Mouse (Mus musculus): Measurements from ENCODE around the gene Stub1. TPM values are rescaled to one million over a fixed set of nuclear protein-coding genes. Genes with fewer than 3 reads are reported as not detected.

The Stub1 gene
- polyA plus RNA-seq, 1 experiment = 81.1 TPM

DNA sequence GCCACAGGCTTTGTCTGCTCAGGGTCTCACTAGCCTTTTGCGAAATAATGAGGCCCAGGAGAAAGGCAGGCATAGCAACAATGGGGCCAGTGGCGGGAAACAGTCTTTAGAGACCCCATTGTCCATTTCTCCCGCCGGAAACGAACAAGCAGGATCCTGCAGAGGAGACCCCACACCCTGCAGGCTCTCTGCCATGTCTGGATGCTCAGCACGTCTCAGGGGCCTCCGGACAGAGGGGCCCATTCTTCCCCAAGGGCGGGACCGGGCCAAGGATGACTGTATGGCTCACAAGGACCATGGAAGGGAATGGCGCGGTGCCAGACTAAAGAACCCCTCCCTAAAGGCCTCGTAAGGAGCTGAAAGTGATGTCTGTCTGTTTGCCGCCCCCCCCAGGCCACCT lies 39.0 kb downstream of the Stub1 start:
- H3K4me1 ChIP-seq (ENCODE audit: control insufficient read depth, insufficient read depth, low read length) = peaks cover 28% of the 10 kb centered on the region

DNA sequence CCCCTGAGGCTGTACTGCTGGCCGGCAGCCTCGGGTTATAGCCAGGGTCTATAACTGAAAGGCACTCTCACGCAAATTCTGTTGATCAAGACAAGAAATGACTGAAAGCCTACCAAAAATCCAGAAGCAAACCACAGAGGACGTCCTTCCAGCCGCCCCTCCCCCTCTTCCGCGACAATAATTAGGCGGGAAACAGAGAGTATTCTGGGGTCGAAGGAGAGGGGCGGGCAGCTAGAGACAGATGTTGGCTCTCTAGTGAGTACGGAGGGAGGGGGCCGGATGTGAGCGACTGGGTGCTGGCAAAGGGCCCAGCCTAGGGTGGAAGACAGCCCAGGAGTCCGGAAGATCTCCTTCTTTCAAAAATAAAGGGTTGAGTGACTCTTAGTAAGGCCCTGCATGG lies 40.6 kb downstream of the Stub1 start, which contains the start of gene Fam173a:
TSS of gene Fam173a (minus strand) at position 287 of the 400 bp plus-strand sequence.
- Histone ChIP-seq H3K4me3 (ENCODE audit: control insufficient read depth, low read depth, low read length) (peak within 1 kb of the TSS; percentile 93), H3K4me1 (ENCODE audit: control insufficient read depth, insufficient read depth, low read length) (peaks cover 27% of the 10 kb centered on the region), H3K36me3 (ENCODE audit: control insufficient read depth, insufficient read depth, low read length) (no peaks in the 10 kb centered on the region), H3K27ac (ENCODE audit: control insufficient read depth, insufficient read depth, low read depth, low read length) (peak within 1 kb of the TSS; percentile 80), H3K27me3 (ENCODE audit: control insufficient read depth, insufficient read depth, low read length) (no peaks in the 10 kb centered on the region)
- TF ChIP-seq POLR2A (IDR thresholded peaks at IDR 0.05; ENCODE audit: control insufficient read depth, low read depth, low read length) (no peak), CTCF (IDR thresholded peaks at IDR 0.05; ENCODE audit: control insufficient read depth, insufficient read depth, insufficient replicate concordance, low read depth, low read length) (no peak)

More for the DNA sequence above, 39.0 kb downstream of the Stub1 start:
- no peak overlapping the region for H3K27ac ChIP-seq (ENCODE audit: control insufficient read depth, insufficient read depth, low read depth, low read length)
- no peak overlapping the region for H3K4me3 ChIP-seq (ENCODE audit: control insufficient read depth, low read depth, low read length)
- no peaks in the 10 kb centered on the region for H3K36me3 ChIP-seq (ENCODE audit: control insufficient read depth, insufficient read depth, low read length)
- no peaks in the 10 kb centered on the region for H3K27me3 ChIP-seq (ENCODE audit: control insufficient read depth, insufficient read depth, low read length)
- TF ChIP-seq POLR2A (IDR thresholded peaks at IDR 0.05; ENCODE audit: control insufficient read depth, low read depth, low read length) = no peak
- no peak for TF ChIP-seq CTCF (IDR thresholded peaks at IDR 0.05; ENCODE audit: control insufficient read depth, insufficient read depth, insufficient replicate concordance, low read depth, low read length)

DNA sequence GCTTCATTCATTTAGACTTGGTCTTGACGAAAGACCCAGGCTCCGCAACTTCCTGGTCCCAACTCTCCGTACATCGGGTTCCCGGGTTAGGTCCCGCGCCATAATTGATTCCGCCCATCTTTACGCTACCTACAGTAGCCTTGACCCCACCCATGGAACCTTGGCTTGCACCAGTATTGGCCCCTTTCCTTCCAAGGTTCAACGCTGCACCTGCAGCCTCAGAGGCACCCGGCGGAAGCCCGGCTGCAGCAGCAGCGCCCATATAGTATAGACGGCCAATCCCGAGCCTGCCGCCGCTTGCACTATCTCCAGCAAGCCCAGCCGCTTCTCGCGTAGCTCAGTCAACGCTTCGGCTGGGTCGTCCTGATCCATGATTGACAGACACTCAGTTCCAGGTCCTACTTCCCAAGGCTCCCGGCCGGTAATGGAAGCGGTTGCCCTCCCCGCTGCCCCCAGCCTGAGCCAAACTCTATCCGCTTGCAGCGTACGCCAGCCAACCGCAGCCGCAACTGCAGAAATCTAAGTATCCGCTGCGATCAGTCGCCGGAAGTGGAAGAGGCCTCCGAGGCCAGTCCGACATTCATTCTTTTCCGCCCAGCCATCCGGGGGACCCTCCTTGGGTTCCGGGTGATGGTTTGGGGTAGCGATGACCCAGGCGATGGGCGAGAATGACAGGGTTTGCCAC lies 41.2 kb downstream of the Stub1 start:
- H3K4me1 ChIP-seq (ENCODE audit: control insufficient read depth, insufficient read depth, low read length) = peaks cover 21% of the 10 kb centered on the region
- no peaks in the 10 kb centered on the region for H3K27me3 ChIP-seq (ENCODE audit: control insufficient read depth, insufficient read depth, low read length)
- TF ChIP-seq POLR2A (IDR thresholded peaks at IDR 0.05; ENCODE audit: control insufficient read depth, low read depth, low read length) = peak; percentile 58
- TF ChIP-seq CTCF (IDR thresholded peaks at IDR 0.05; ENCODE audit: control insufficient read depth, insufficient read depth, insufficient replicate concordance, low read depth, low read length) = no peak
- H3K36me3 ChIP-seq (ENCODE audit: control insufficient read depth, insufficient read depth, low read length) = no peaks in the 10 kb centered on the region
- peak overlapping the region; percentile 93 for H3K4me3 ChIP-seq (ENCODE audit: control insufficient read depth, low read depth, low read length)
- H3K27ac ChIP-seq (ENCODE audit: control insufficient read depth, insufficient read depth, low read depth, low read length) = peak overlapping the region; percentile 80

DNA sequence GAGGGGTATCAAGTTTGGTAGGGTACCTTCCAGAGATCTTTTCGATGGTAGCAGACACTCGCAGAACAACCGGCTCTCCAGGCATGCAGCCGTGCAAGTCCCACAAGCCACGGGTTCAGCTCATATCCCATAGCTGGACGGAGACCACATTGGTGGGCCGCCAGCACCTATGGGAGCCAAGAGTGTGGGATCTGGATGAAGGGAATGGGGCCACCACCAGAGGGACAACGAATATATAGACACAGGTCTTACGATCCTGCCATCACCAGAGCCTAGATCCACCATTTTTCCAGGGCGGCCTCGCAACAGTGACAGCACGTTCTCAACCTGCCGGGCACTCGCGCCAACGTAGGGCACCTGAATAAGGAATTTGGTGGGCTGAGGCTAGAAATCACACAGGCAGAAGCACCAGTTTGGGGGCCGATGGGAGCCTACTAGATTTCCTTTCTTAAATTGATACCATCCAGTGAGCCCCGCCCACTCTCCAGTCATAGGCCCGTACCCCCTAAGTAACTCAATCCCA lies 41.8 kb downstream of the Stub1 start:
- H3K36me3 ChIP-seq (ENCODE audit: control insufficient read depth, insufficient read depth, low read length) = no peaks in the 10 kb centered on the region
- peak overlapping the region; percentile 93 for H3K4me3 ChIP-seq (ENCODE audit: control insufficient read depth, low read depth, low read length)
- TF ChIP-seq POLR2A (IDR thresholded peaks at IDR 0.05; ENCODE audit: control insufficient read depth, low read depth, low read length) (no peak), CTCF (IDR thresholded peaks at IDR 0.05; ENCODE audit: control insufficient read depth, insufficient read depth, insufficient replicate concordance, low read depth, low read length) (no peak)
- peaks cover 19% of the 10 kb centered on the region for H3K4me1 ChIP-seq (ENCODE audit: control insufficient read depth, insufficient read depth, low read length)
- no peaks in the 10 kb centered on the region for H3K27me3 ChIP-seq (ENCODE audit: control insufficient read depth, insufficient read depth, low read length)
- H3K27ac ChIP-seq (ENCODE audit: control insufficient read depth, insufficient read depth, low read depth, low read length) = peak overlapping the region; percentile 80; the same call in 1 of the 2 replicates

DNA sequence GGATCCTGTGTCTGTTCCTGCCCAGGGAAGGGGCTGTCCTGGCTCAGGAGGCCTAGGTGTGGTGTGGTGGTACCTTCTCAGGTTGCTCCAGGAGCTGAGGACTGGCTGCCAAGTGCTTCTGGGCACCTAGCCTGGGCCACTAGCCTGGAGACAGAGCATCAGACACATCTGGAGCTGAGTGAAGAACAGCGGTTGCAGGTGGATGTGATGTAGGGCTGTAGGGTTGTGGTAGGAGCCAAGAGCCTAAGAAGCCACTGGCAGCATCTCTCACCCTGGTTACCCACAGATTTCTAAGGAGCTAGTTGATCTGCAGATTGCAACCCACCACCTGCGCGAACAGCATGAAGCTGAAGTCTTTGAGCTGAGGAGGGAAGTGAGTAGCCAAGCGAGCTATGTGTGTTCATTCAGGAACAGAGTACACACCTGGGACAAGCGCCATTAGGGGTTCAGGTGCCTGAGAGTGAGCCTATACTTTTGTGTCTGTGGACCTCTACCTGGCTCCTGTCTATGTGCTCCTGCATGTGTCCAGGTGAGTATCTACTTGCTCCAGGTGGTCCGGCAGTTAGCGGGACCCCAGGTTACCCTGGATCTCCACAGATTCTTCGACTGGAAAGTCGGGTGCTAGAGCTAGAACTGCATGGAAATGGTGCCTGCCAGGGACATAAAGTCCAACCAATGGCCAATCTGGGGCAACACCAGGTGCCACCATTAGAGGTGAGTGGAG lies 46.3 kb downstream of the Stub1 start:
- Histone ChIP-seq H3K27me3 (ENCODE audit: control insufficient read depth, insufficient read depth, low read length) (no peaks in the 10 kb centered on the region), H3K4me3 (ENCODE audit: control insufficient read depth, low read depth, low read length) (no peak overlapping the region), H3K36me3 (ENCODE audit: control insufficient read depth, insufficient read depth, low read length) (peaks cover 3% of the 10 kb centered on the region), H3K27ac (ENCODE audit: control insufficient read depth, insufficient read depth, low read depth, low read length) (no peak overlapping the region), H3K4me1 (ENCODE audit: control insufficient read depth, insufficient read depth, low read length) (peaks cover 16% of the 10 kb centered on the region)
- TF ChIP-seq POLR2A (IDR thresholded peaks at IDR 0.05; ENCODE audit: control insufficient read depth, low read depth, low read length) = no peak
- TF ChIP-seq CTCF (IDR thresholded peaks at IDR 0.05; ENCODE audit: control insufficient read depth, insufficient read depth, insufficient replicate concordance, low read depth, low read length) = no peak

DNA sequence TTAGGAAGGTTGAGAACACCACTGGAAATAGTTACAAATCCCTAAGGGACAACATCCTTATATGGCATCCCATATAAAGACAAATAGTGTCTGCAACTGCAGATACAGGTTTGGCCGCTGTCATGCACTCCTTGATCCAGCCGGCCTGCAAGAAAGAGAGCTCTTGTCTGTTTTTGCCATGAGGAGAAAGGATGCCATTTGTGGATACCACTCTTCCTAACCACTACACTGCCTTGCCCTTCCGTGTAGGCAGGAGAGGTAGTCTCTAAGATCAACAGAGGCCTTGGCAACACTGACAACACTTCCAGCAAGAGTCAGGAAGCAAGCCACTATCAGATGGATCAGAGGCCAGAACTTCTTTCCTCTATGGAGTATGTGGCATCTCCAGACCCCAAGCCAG lies 46.9 kb downstream of the Stub1 start, which contains the start of gene Ccdc78:
TSS of gene Ccdc78 (plus strand) at position 301 of the 400 bp plus-strand sequence.
- Histone ChIP-seq H3K27ac (ENCODE audit: control insufficient read depth, insufficient read depth, low read depth, low read length) (peak within 1 kb of the TSS; percentile 71), H3K4me1 (ENCODE audit: control insufficient read depth, insufficient read depth, low read length) (peaks cover 12% of the 10 kb centered on the region), H3K27me3 (ENCODE audit: control insufficient read depth, insufficient read depth, low read length) (no peaks in the 10 kb centered on the region), H3K36me3 (ENCODE audit: control insufficient read depth, insufficient read depth, low read length) (peaks cover 3% of the 10 kb centered on the region), H3K4me3 (ENCODE audit: control insufficient read depth, low read depth, low read length) (peak within 1 kb of the TSS; percentile 87)
- no peak for TF ChIP-seq POLR2A (IDR thresholded peaks at IDR 0.05; ENCODE audit: control insufficient read depth, low read depth, low read length)
- no peak for TF ChIP-seq CTCF (IDR thresholded peaks at IDR 0.05; ENCODE audit: control insufficient read depth, insufficient read depth, insufficient replicate concordance, low read depth, low read length)

DNA sequence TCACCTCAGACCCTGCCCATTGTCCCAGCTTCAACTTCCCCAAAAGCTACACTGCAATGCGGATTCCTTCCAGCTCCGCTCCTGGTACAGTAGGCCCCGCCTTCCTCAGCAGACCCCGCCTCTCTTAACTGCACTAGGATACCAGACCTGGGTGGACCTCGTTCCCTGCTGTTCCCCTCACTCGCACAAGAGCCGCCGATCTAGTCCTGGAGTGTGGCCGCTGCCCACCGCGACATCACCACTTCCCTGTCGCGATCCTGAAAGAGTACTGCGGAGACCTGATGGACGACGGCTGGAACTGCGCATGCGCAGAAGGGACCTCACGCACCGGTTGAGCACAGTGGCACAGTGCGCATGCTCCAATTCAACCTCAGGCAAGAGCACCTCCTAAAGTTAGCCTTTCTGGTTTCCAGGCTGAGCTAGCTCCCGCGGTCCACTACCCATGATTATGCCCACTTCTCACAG lies 47.9 kb downstream of the Stub1 start, which contains the start of gene Haghl:
TSS of gene Haghl (minus strand) at position 393 of the 465 bp plus-strand sequence.
- peaks cover 3% of the 10 kb centered on the region for H3K36me3 ChIP-seq (ENCODE audit: control insufficient read depth, insufficient read depth, low read length)
- H3K27me3 ChIP-seq (ENCODE audit: control insufficient read depth, insufficient read depth, low read length) = no peaks in the 10 kb centered on the region
- H3K27ac ChIP-seq (ENCODE audit: control insufficient read depth, insufficient read depth, low read depth, low read length) = peak within 1 kb of the TSS; percentile 71
- H3K4me3 ChIP-seq (ENCODE audit: control insufficient read depth, low read depth, low read length) = peak within 1 kb of the TSS; percentile 87
- H3K4me1 ChIP-seq (ENCODE audit: control insufficient read depth, insufficient read depth, low read length) = peaks cover 11% of the 10 kb centered on the region
- TF ChIP-seq POLR2A (IDR thresholded peaks at IDR 0.05; ENCODE audit: control insufficient read depth, low read depth, low read length) = peak; percentile 86; the same call in 1 of the 2 replicates
- TF ChIP-seq CTCF (IDR thresholded peaks at IDR 0.05; ENCODE audit: control insufficient read depth, insufficient read depth, insufficient replicate concordance, low read depth, low read length) = 0 out of 2 replicates have a peak, but pooled peaks have one; percentile 7

Data from testis, adult 2 months (tissue).